In genomic region chr2:135855890-135856490, GRCm38 (mm10) we compare ENCODE assay signal across 13 mouse cellular contexts.
DNase-seq lines count a peak whose midpoint lies in the region; ATAC-seq and TF ChIP-seq lines count a peak whose summit lies in the region.
"Had no signal": no experiment of that assay in that cellular context is flagged by ENCODE, and none has a peak within 500 bp of the region (broad histone marks: within the 10 kb centered on the region; RNA-seq: fewer than 3 reads in every experiment).

No protein-coding gene starts in this region.

- DNase-seq in intestine, embryonic 14.5 days (ENCODE audit: low spot score) = no peak
- no peak for DNase-seq in stomach, postnatal 0 days (ENCODE audit: low spot score)
- DNase-seq in forelimb bud, embryonic 11.5 days (ENCODE audit: low read depth, low spot score) = peak; percentile 7
- no peak for DNase-seq in cerebellum, adult 11 months
- DNase-seq in natural killer cell, adult 2 months (ENCODE audit: low spot score in 2 of 2) = no peak
- DNase-seq: cerebellum, adult 18-20 months; cerebellum, postnatal 36 days; heart, postnatal 4 days had no signal

- no peak overlapping the region for H3K4me3 ChIP-seq in intestine, embryonic 14.5 days (ENCODE audit: low read depth, low read length)
- H3K4me3 ChIP-seq in intestine, postnatal 0 days (ENCODE audit: low read depth, low read length) = no peak overlapping the region
- H3K4me3 ChIP-seq in stomach, embryonic 14.5 days (ENCODE audit: low read depth, low read length) = no peak overlapping the region
- H3K4me3 ChIP-seq in stomach, postnatal 0 days (ENCODE audit: low read depth, low read length) = no peak overlapping the region
- H3K4me3 ChIP-seq: erythroblast, embryonic 14.5 days; liver, embryonic 12.5 days; lung, embryonic 15.5 days had no signal

- TF ChIP-seq CTCF in intestine, postnatal 0 days (IDR thresholded peaks at IDR 0.05; ENCODE audit: low read depth) = no peak
- no peak for TF ChIP-seq CTCF in stomach, postnatal 0 days (IDR thresholded peaks at IDR 0.05; ENCODE audit: low read depth)

- H3K27ac ChIP-seq in intestine, embryonic 14.5 days (ENCODE audit: low read depth) = peak overlapping the region; percentile 4; the same call in 1 of the 2 replicates
- no peak overlapping the region for H3K27ac ChIP-seq in intestine, postnatal 0 days (ENCODE audit: low read depth, low read length)
- H3K27ac ChIP-seq in stomach, embryonic 14.5 days (ENCODE audit: low read length) = peak overlapping the region; percentile 21; the same call in 1 of the 2 replicates
- no peak overlapping the region for H3K27ac ChIP-seq in stomach, postnatal 0 days (replicated peaks)
- H3K27ac ChIP-seq: liver, embryonic 12.5 days; lung, embryonic 15.5 days had no signal

- WGBS in intestine, embryonic 14.5 days = 34% methylated on average over 6 of the region's 6 CpGs
- 54% methylated on average over 6 of the region's 6 CpGs for WGBS in intestine, postnatal 0 days
- 42% methylated on average over 6 of the region's 6 CpGs for WGBS in stomach, embryonic 14.5 days
- 42% methylated on average over 6 of the region's 6 CpGs for WGBS in stomach, postnatal 0 days

- H3K4me2 ChIP-seq in intestine, embryonic 14.5 days (ENCODE audit: low read length) = no peak overlapping the region
- H3K4me2 ChIP-seq in intestine, postnatal 0 days (replicated peaks; ENCODE audit: low read depth) = no peak overlapping the region
- H3K4me2 ChIP-seq in stomach, embryonic 14.5 days (replicated peaks; ENCODE audit: low read depth, low read length) = no peak overlapping the region
- no peak overlapping the region for H3K4me2 ChIP-seq in stomach, postnatal 0 days (replicated peaks; ENCODE audit: low read depth)
- H3K4me2 ChIP-seq: liver, embryonic 12.5 days; lung, embryonic 15.5 days had no signal

- no peaks in the 10 kb centered on the region for H3K36me3 ChIP-seq in intestine, embryonic 14.5 days (ENCODE audit: control insufficient read depth, insufficient read depth, low read length)
- no peaks in the 10 kb centered on the region for H3K36me3 ChIP-seq in intestine, postnatal 0 days (ENCODE audit: control insufficient read depth, insufficient read depth)
- no peaks in the 10 kb centered on the region for H3K36me3 ChIP-seq in stomach, embryonic 14.5 days (ENCODE audit: control insufficient read depth, insufficient read depth, low read length)
- no peaks in the 10 kb centered on the region for H3K36me3 ChIP-seq in stomach, postnatal 0 days (ENCODE audit: control insufficient read depth, insufficient read depth, low read length)
- H3K36me3 ChIP-seq: liver, embryonic 12.5 days; lung, embryonic 15.5 days had no signal

- no peak for TF ChIP-seq EP300 in stomach, postnatal 0 days (optimal IDR thresholded peaks at IDR 0.05)

- peaks cover 12% of the 10 kb centered on the region; the same call in 1 of the 2 replicates for H3K4me1 ChIP-seq in intestine, embryonic 14.5 days (replicated peaks; ENCODE audit: control insufficient read depth, insufficient read depth, low read length)
- no peaks in the 10 kb centered on the region for H3K4me1 ChIP-seq in intestine, postnatal 0 days (replicated peaks; ENCODE audit: control insufficient read depth, insufficient read depth, low read length)
- H3K4me1 ChIP-seq in stomach, embryonic 14.5 days (ENCODE audit: control insufficient read depth, insufficient read depth, low read length) = peaks cover 4% of the 10 kb centered on the region; the same call in 1 of the 2 replicates
- H3K4me1 ChIP-seq in stomach, postnatal 0 days (replicated peaks; ENCODE audit: control insufficient read depth, insufficient read depth) = no peaks in the 10 kb centered on the region
- H3K4me1 ChIP-seq: liver, embryonic 12.5 days; lung, embryonic 15.5 days had no signal

- H3K27me3 ChIP-seq in intestine, embryonic 14.5 days (replicated peaks; ENCODE audit: control insufficient read depth, insufficient read depth, low read length) = no peaks in the 10 kb centered on the region
- H3K27me3 ChIP-seq in intestine, postnatal 0 days (replicated peaks; ENCODE audit: control insufficient read depth, insufficient read depth, low read length) = no peaks in the 10 kb centered on the region
- H3K27me3 ChIP-seq in stomach, embryonic 14.5 days (ENCODE audit: control insufficient read depth, insufficient read depth, low read length) = no peaks in the 10 kb centered on the region
- H3K27me3 ChIP-seq in stomach, postnatal 0 days (ENCODE audit: control insufficient read depth, insufficient read depth, low read length) = no peaks in the 10 kb centered on the region
- H3K27me3 ChIP-seq: liver, embryonic 12.5 days; lung, embryonic 15.5 days had no signal

- no peak overlapping the region for H3K9ac ChIP-seq in intestine, embryonic 14.5 days (ENCODE audit: low read length)
- H3K9ac ChIP-seq in intestine, postnatal 0 days (ENCODE audit: low read depth, low read length) = no peak overlapping the region
- no peak overlapping the region for H3K9ac ChIP-seq in stomach, embryonic 14.5 days (replicated peaks; ENCODE audit: low read depth, low read length)
- H3K9ac ChIP-seq in stomach, postnatal 0 days (ENCODE audit: low read length) = no peak overlapping the region
- H3K9ac ChIP-seq: liver, embryonic 12.5 days; lung, embryonic 15.5 days had no signal

- 0 out of 2 replicates have a peak, but pooled peaks have one; percentile 55 for ATAC-seq in intestine, embryonic 14.5 days (replicated peaks; ENCODE audit: low FRiP score, low TSS enrichment, low read depth)
- no peak for ATAC-seq in intestine, postnatal 0 days
- ATAC-seq in stomach, embryonic 14.5 days (ENCODE audit: insufficient number of reproducible peaks, insufficient read depth, low FRiP score, low read depth) = peak; percentile 49; the same call in 1 of the 2 replicates
- no peak for ATAC-seq in stomach, postnatal 0 days (ENCODE audit: low FRiP score, low TSS enrichment)
- ATAC-seq: liver, embryonic 12.5 days had no signal

- no peaks in the 10 kb centered on the region for H3K9me3 ChIP-seq in intestine, embryonic 14.5 days (ENCODE audit: control insufficient read depth, low read length)
- H3K9me3 ChIP-seq in intestine, postnatal 0 days (ENCODE audit: control insufficient read depth) = no peaks in the 10 kb centered on the region
- no peaks in the 10 kb centered on the region for H3K9me3 ChIP-seq in stomach, embryonic 14.5 days (ENCODE audit: control insufficient read depth, low read depth, low read length)
- H3K9me3 ChIP-seq in stomach, postnatal 0 days (ENCODE audit: control insufficient read depth, low read length) = no peaks in the 10 kb centered on the region
- H3K9me3 ChIP-seq: liver, embryonic 12.5 days; lung, embryonic 15.5 days had no signal

Comparison
In these comparisons a context has a peak if more than half of its experiments do, and no peak if none do; other contexts are left out.
1. ATAC-seq: peak in intestine, embryonic 14.5 days (single experiment) and stomach, embryonic 14.5 days (single experiment); none in intestine, postnatal 0 days (single experiment) and stomach, postnatal 0 days (single experiment).
2. H3K27ac ChIP-seq: peak in intestine, embryonic 14.5 days (single experiment) and stomach, embryonic 14.5 days (single experiment); none in intestine, postnatal 0 days (single experiment) and stomach, postnatal 0 days (single experiment).